8 mouse cellular contexts compared by ENCODE assay signal in the genomic region with DNA sequence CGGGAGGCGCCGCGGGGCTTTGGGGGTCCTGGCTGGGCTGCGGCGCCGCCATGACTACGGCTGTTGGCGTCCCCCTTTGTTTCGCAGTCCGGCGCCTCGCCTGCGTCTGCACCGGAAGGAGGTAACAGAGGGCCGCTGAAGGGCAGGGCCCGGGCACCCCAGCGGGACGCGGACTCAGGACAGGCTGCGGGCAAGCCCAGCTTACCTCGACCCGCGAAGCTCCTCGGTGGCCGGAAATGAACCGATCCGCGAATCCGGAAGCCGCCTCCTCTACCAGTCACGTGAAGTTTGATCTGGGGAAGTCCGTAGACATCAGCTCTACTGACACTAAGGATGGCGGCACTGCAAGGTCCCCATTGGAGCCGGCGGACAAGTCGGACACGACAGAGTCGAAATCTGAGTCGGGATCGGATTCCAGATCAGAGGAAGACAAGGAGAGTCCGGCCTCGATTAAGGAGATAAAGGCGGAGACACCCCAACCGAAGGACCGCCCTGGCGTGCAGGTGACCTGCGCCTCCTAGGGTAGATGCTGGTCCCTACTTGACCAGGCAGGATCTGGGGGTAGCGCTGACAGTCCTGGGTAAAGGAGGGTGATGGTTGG. TPM values are rescaled to one million over a fixed set of nuclear protein-coding genes. Genes with fewer than 3 reads are reported as not detected.
DNase-seq lines count a peak whose midpoint lies in the region; ATAC-seq and TF ChIP-seq lines count a peak whose summit lies in the region.

A gene (plus strand): TSS at position 3 of the 601 bp plus-strand sequence.
A gene (minus strand): TSS at position 408 of the 601 bp plus-strand sequence.

- peak in 2 of 3 experiments; percentile 1 to 4; a peak in 1 of 6 replicates for TF ChIP-seq CTCF in MEL (IDR thresholded peaks at IDR 0.05 in 2 of 3, conservative IDR thresholded peaks at IDR 0.05 in 1 of 3; ENCODE audit: control insufficient read depth in 1 of 3, insufficient read depth in 1 of 3, low read depth in 2 of 3, low read length in 3 of 3, poor library complexity in 1 of 3, severe bottlenecking in 1 of 3)
- peak; percentile 40; the same call in 1 of the 2 replicates for TF ChIP-seq CTCF in cerebellum, adult 2 months (IDR thresholded peaks at IDR 0.05; ENCODE audit: borderline replicate concordance, insufficient read depth, low read depth, low read length)
- TF ChIP-seq CTCF in lung, postnatal 0 days (IDR thresholded peaks at IDR 0.05), result peak; percentile 59

- H3K9ac ChIP-seq in MEL (ENCODE audit: control insufficient read depth, low read depth, low read length, poor library complexity, severe bottlenecking), result peak within 1 kb of the TSS; percentile 90
- peak within 1 kb of the TSS; percentile 87 for H3K9ac ChIP-seq in lung, postnatal 0 days (replicated peaks; ENCODE audit: low read depth)

- no peaks in the 10 kb centered on the region for H3K27me3 ChIP-seq in MEL (ENCODE audit: control insufficient read depth in 1 of 2, insufficient read depth in 2 of 2, low read length in 2 of 2)
- no peaks in the 10 kb centered on the region for H3K27me3 ChIP-seq in cerebellum, adult 2 months (ENCODE audit: control insufficient read depth, insufficient read depth, low read length)
- H3K27me3 ChIP-seq in hindbrain, embryonic 10.5 days (ENCODE audit: insufficient read depth, poor library complexity, severe bottlenecking), result no peaks in the 10 kb centered on the region
- H3K27me3 ChIP-seq in lung, postnatal 0 days (replicated peaks; ENCODE audit: insufficient read depth, low read length), result no peaks in the 10 kb centered on the region

- H3K4me1 ChIP-seq in MEL (ENCODE audit: control insufficient read depth in 1 of 2, insufficient read depth in 2 of 2, low read length in 2 of 2), result peaks cover 0 to 3% of the 10 kb centered on the region in 2 experiments; a peak in 3 of 4 replicates
- no peaks in the 10 kb centered on the region for H3K4me1 ChIP-seq in cerebellum, adult 2 months (ENCODE audit: control insufficient read depth, insufficient read depth, low read length)
- peaks cover 25% of the 10 kb centered on the region for H3K4me1 ChIP-seq in hindbrain, embryonic 10.5 days (replicated peaks)
- 0 out of 2 replicates have a peak, but pooled peaks cover 3% of the 10 kb centered on the region for H3K4me1 ChIP-seq in lung, postnatal 0 days (ENCODE audit: insufficient read depth, low read depth, low read length)

- peaks cover 0 to 6% of the 10 kb centered on the region in 2 experiments; a peak in 2 of 4 replicates for H3K36me3 ChIP-seq in MEL (ENCODE audit: control insufficient read depth in 1 of 2, insufficient read depth in 2 of 2, low read length in 2 of 2)
- H3K36me3 ChIP-seq in hindbrain, embryonic 10.5 days, result peaks cover 52% of the 10 kb centered on the region
- no peaks in the 10 kb centered on the region for H3K36me3 ChIP-seq in lung, postnatal 0 days (ENCODE audit: insufficient read depth, low read length)

- peak within 1 kb of the TSS; percentile 70 to 96 for H3K4me3 ChIP-seq in MEL (ENCODE audit: control insufficient read depth in 1 of 2, insufficient read depth in 1 of 2, low read depth in 2 of 2, low read length in 2 of 2)
- H3K4me3 ChIP-seq in cerebellum, adult 2 months (replicated peaks; ENCODE audit: insufficient read depth, low read depth, low read length), result peak within 1 kb of the TSS; percentile 70
- H3K4me3 ChIP-seq in hindbrain, embryonic 10.5 days, result peak within 1 kb of the TSS; percentile 85
- H3K4me3 ChIP-seq in lung, postnatal 0 days (ENCODE audit: low read depth, low read length), result peak within 1 kb of the TSS; percentile 91

- no peaks in the 10 kb centered on the region for H3K9me3 ChIP-seq in MEL (replicated peaks; ENCODE audit: insufficient read depth, low read length)
- H3K9me3 ChIP-seq in hindbrain, embryonic 10.5 days, result no peaks in the 10 kb centered on the region
- H3K9me3 ChIP-seq in lung, postnatal 0 days (ENCODE audit: low read length), result no peaks in the 10 kb centered on the region

- TF ChIP-seq RAD21 in MEL (IDR thresholded peaks at IDR 0.05; ENCODE audit: low read depth, low read length), result no peak

- TF ChIP-seq EP300 in MEL (IDR thresholded peaks at IDR 0.05; ENCODE audit: low read depth in 1 of 2, low read length in 2 of 2), result peak in 1 of 2 experiments; percentile 3; a peak in 1 of 4 replicates
- no peak for TF ChIP-seq EP300 in lung, postnatal 0 days (IDR thresholded peaks at IDR 0.05)

- TF ChIP-seq POLR2A in MEL (IDR thresholded peaks at IDR 0.05; ENCODE audit: control insufficient read depth in 1 of 2, insufficient read depth in 1 of 2, low read depth in 1 of 2, low read length in 2 of 2, poor library complexity in 1 of 2), result peak; percentile 83 to 91; a peak in 3 of 4 replicates
- TF ChIP-seq POLR2A in cerebellum, adult 2 months (IDR thresholded peaks at IDR 0.05; ENCODE audit: borderline replicate concordance, insufficient read depth, low read length), result peak; percentile 82

- peak within 1 kb of the TSS; percentile 76 for H3K4me2 ChIP-seq in lung, postnatal 0 days (replicated peaks; ENCODE audit: low read depth, low read length)

- DNase-seq in MEL (ENCODE audit: low read depth, low spot score), result peak; percentile 92
- peak; percentile 88 to 89 for DNase-seq in cerebellum, adult 2 months
- peak; percentile 76 for DNase-seq in forelimb bud, embryonic 11.5 days (ENCODE audit: low read depth, low spot score)
- DNase-seq in hindbrain, embryonic 10.5 days (ENCODE audit: low spot score), result peak; percentile 90
- peak; percentile 81 for DNase-seq in layer of hippocampus, adult 9-11 months
- peak; percentile 92 for DNase-seq in lung, postnatal 0 days (ENCODE audit: low spot score)
- DNase-seq in ovary, postnatal 14 days (ENCODE audit: low spot score), result peak; percentile 70
- DNase-seq in thymus, postnatal 14 days, result peak; percentile 85

- ATAC-seq in lung, postnatal 0 days, result peak; percentile 94

- under 1% methylated on average over 49 of the region's 49 CpGs for WGBS in cerebellum, adult 2 months
- WGBS in hindbrain, embryonic 10.5 days, result under 1% methylated on average over 49 of the region's 49 CpGs
- 2% methylated on average over 48 of the region's 49 CpGs for WGBS in lung, postnatal 0 days

- peak within 1 kb of the TSS; percentile 76 for H3K27ac ChIP-seq in MEL (ENCODE audit: control insufficient read depth, low read depth, low read length)
- H3K27ac ChIP-seq in cerebellum, adult 2 months (ENCODE audit: insufficient read depth, low read length), result peak within 1 kb of the TSS; percentile 43
- peak within 1 kb of the TSS; percentile 98 for H3K27ac ChIP-seq in hindbrain, embryonic 10.5 days
- peak within 1 kb of the TSS; percentile 99 for H3K27ac ChIP-seq in lung, postnatal 0 days (ENCODE audit: low read length)

- peaks cover 13% of the 10 kb centered on the region for H3K79me2 ChIP-seq in MEL (ENCODE audit: control insufficient read depth, insufficient read depth, low read length, poor library complexity)

TF ChIP-seq in MEL, 35 proteins besides CTCF, POLR2A, EP300 and RAD21 (continues in another document):
- peak; percentile 27; the same call in 1 of the 2 replicates for TF ChIP-seq RCOR1 (IDR thresholded peaks at IDR 0.05; ENCODE audit: low read depth, low read length)
- TF ChIP-seq ZNF384 (IDR thresholded peaks at IDR 0.05; ENCODE audit: low read depth, low read length), result no peak
- TF ChIP-seq TAL1 (IDR thresholded peaks at IDR 0.05; ENCODE audit: low read length), result no peak
- TF ChIP-seq MAZ (IDR thresholded peaks at IDR 0.05; ENCODE audit: low read depth, low read length), result no peak
- TF ChIP-seq GABPA (IDR thresholded peaks at IDR 0.05; ENCODE audit: low read depth, low read length), result no peak
- no peak; the same call in none of the 2 replicates for TF ChIP-seq POLR2AphosphoS2 (IDR thresholded peaks at IDR 0.05; ENCODE audit: low read length)
- TF ChIP-seq TBP (IDR thresholded peaks at IDR 0.05; ENCODE audit: low read depth, low read length), result peak; percentile 60; the same call in 1 of the 2 replicates
- TF ChIP-seq NRF1 (IDR thresholded peaks at IDR 0.05; ENCODE audit: insufficient read depth, low read depth, low read length, poor library complexity, severe bottlenecking), result 0 out of 2 replicates have a peak, but pooled peaks have one; percentile 23
- TF ChIP-seq ZKSCAN1 (IDR thresholded peaks at IDR 0.05; ENCODE audit: low read depth, low read length), result no peak
- TF ChIP-seq CHD1 (IDR thresholded peaks at IDR 0.05; ENCODE audit: low read depth, low read length), result no peak
- peak in 1 of 2 experiments; percentile 85; a peak in 2 of 4 replicates for TF ChIP-seq USF2 (IDR thresholded peaks at IDR 0.05; ENCODE audit: borderline replicate concordance in 1 of 2, insufficient read depth in 1 of 2, low read depth in 1 of 2, low read length in 2 of 2)
- TF ChIP-seq CHD2 (IDR thresholded peaks at IDR 0.05; ENCODE audit: low read length), result no peak
- TF ChIP-seq NELFE (IDR thresholded peaks at IDR 0.05; ENCODE audit: low read depth, low read length), result peak; percentile 89
- peak; percentile 89 for TF ChIP-seq MAX (IDR thresholded peaks at IDR 0.05; ENCODE audit: low read length)
- peak; percentile 79 for TF ChIP-seq MXI1 (IDR thresholded peaks at IDR 0.05; ENCODE audit: low read depth, low read length)
- peak; percentile 17; the same call in 1 of the 2 replicates for TF ChIP-seq SMC3 (IDR thresholded peaks at IDR 0.05; ENCODE audit: low read depth, low read length)
- peak; percentile 58 for TF ChIP-seq TCF12 (IDR thresholded peaks at IDR 0.05; ENCODE audit: low read depth, low read length)
- no peak for TF ChIP-seq MAFK (IDR thresholded peaks at IDR 0.05; ENCODE audit: borderline replicate concordance, low read depth, low read length)
- no peak for TF ChIP-seq POLR2AphosphoS5 (IDR thresholded peaks at IDR 0.05; ENCODE audit: borderline replicate concordance, low read depth, low read length)

RNA-seq across cellular contexts. Expression of the first gene that starts in this region (rescaled TPM):
- 1.2 and 1.8 TPM in 2 replicates for total RNA-seq in MEL (2012; rRNA removed)
- 1 to 10 TPM in 1 of 2 experiments, not detected in 1; 4.8 TPM for polyA plus RNA-seq in MEL (2012; ENCODE audit: insufficient read depth in 1 of 2, insufficient read length in 2 of 2, low read depth in 1 of 2, low replicate concordance in 2 of 2, missing spikeins in 1 of 2)
- polyA plus RNA-seq in cerebellum, adult 2 months (2012; rRNA removed), result 9.5 and 9.7 TPM in 2 replicates
- polyA plus RNA-seq in hindbrain, embryonic 10.5 days (2016; fragmentation: Nextera tagmentation; extraction: Ambion mirVana), result 3.7 TPM in 2 replicates
- 6.8 and 7.0 TPM in 2 replicates for polyA plus RNA-seq in lung, postnatal 0 days (2015; fragmentation: Nextera tagmentation; extraction: Ambion mirVana)

RNA-seq across cellular contexts. Expression of the second gene that starts in this region (rescaled TPM):
- 37.4 and 49.6 TPM in 2 replicates for total RNA-seq in MEL (2012; rRNA removed)
- 10 to 100 TPM in 1 of 2 experiments, not detected in 1; 75.6 TPM for polyA plus RNA-seq in MEL (2012; ENCODE audit: insufficient read depth in 1 of 2, insufficient read length in 2 of 2, low read depth in 1 of 2, low replicate concordance in 2 of 2, missing spikeins in 1 of 2)
- polyA plus RNA-seq in cerebellum, adult 2 months (2012; rRNA removed), result 80.6 and 82.5 TPM in 2 replicates
- 62.2 and 96.5 TPM in 2 replicates for polyA plus RNA-seq in hindbrain, embryonic 10.5 days (2016; fragmentation: Nextera tagmentation; extraction: Ambion mirVana)
- 119 TPM in 2 replicates for polyA plus RNA-seq in lung, postnatal 0 days (2015; fragmentation: Nextera tagmentation; extraction: Ambion mirVana)

Comparison
In these comparisons a context has a peak if more than half of its experiments do, and no peak if none do; other contexts are left out.
1. Peak in every context shown above with its lines: DNase-seq, ATAC-seq, H3K4me3 ChIP-seq and H3K27ac ChIP-seq.
2. H3K27ac ChIP-seq: peak in every context shown above with its lines; median percentile 99 in lung, postnatal 0 days; 98 in hindbrain, embryonic 10.5 days; 76 in MEL; 43 in cerebellum, adult 2 months.
3. CTCF ChIP-seq: peak in every context shown above with its lines; median percentile 59 in lung, postnatal 0 days; 40 in cerebellum, adult 2 months; 2 in MEL.